Mouse (Mus musculus): ENCODE measurements around the gene Fgf2.
A peak's percentile ranks its signal among the peaks of the same experiment; 100 is the strongest.

DNA sequence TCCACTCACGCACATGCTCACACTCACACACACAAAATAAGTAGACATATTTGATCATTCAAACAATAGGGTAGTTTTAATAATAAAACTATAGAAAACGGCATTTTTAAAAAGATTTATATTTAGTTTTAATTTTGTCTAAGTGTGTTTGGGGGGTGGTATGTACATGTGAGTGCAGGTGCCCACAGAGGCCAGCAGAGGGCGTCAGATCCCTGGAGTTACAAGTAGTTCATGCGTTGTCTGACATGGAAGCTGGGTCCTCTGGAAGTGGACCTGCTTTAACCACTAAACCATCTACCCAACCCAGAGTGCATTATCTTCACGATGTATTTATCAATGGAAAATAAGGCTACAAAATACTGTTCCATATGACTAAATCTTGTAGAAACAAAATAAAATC is 7.0 kb upstream of the Fgf2 start:
- TF ChIP-seq CTCF (IDR thresholded peaks at IDR 0.05; ENCODE audit: low read depth) (peak; percentile 56), EP300 (IDR thresholded peaks at IDR 0.05; ENCODE audit: low read depth) (no peak)

Measured in liver, postnatal 0 days (tissue).